Mouse (Mus musculus) cerebellum, postnatal 25 days (tissue): ENCODE measurements around the gene Fmo2.

Source experiments
- DNase-seq, 2 experiments: peaks; one replicate each; pipeline ENCODE4 v3.0.0; 2021; ENCODE audit warnings: mixed read lengths in 2 of 2

Fmo2 gene

DNA sequence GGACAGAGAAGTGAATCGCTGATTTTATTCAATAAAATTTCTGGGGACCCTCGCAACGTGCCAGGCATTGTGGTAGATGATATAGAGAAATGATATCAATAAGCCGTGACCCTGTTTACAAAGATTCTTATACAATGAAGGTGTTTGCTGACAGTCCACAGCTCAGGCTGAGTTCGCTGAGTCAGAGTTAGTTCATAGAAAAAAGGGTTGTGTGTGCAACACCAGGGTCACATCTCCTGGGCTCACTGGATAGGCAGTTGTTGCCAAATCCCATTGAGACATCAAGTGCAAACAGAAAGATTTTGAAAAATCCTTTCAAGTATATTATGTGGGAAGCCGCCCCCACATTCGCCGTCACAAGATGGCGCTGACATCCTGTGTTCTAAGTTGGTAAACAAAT, 58.3 kb downstream of the Fmo2 start:
- no peak for DNase-seq

- no peak for DNase-seq
Measured at GRCm38 (mm10) chr1:162838976-162839375, 59.5 kb downstream of the Fmo2 start.

- no peak for DNase-seq
Measured at GRCm38 (mm10) chr1:162834342-162834741, 64.2 kb downstream of the Fmo2 start.

DNA sequence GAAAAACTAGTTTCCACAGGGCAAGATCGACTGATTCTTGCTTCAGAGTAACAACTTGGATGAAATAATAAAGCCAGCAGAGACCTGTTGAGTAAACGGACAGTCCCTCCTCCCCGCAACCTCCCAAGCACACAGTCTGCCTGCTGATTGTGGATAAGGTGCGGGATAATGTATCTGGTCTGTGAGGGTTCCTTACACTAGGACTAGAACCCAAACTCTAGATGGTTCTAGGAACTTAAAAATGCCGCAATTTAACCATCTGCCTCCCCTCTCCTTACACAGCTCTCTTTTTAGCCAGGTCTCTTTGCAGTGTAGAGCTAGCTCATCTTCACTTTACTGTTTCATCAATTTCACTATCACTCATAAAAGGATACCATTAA, 66.0 kb downstream of the Fmo2 start:
- DNase-seq, result no peak

DNA sequence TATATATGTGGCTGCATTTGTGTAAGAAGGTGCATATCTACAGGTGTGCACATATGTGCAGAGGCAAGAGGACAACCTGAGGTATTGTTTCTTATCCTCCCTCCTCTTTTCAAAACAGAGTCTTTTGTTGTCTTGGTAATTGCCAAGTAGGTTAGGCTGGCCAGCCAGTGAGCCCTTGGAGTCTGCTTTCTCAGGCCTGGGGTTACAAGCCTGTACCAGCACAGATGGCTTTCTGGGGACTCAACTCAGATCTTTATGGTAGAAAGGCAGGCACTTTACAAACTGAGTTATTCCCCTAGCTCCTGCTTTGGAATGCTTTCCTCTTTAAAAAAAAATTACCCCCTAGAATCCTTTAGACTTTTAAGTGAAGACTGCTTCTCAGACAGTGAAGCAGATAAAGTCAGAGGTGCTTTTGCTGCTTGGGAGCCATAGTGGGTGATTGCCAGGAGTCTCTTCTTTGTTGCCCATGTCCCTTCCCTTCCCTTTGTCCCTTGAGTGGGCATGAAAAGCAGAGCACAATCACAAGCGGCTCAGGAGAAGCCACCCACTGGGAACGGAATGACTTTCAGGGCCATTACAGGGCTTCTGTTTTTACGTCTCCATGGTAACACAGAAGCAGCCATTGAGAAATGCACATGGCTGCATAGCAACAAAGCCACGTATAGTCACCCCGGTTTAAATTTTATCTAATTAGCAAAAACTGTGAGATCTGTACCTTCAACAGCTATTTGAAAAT, 66.5 kb downstream of the Fmo2 start:
- DNase-seq, result no peak
